Mouse (Mus musculus): ENCODE measurements around the gene Rgs17. TPM values are rescaled to one million over a fixed set of nuclear protein-coding genes. Genes with fewer than 3 reads are reported as not detected.

Gene Rgs17
- polyA plus RNA-seq, 2 experiments: 0.01 TPM; not detected in 1

DNA sequence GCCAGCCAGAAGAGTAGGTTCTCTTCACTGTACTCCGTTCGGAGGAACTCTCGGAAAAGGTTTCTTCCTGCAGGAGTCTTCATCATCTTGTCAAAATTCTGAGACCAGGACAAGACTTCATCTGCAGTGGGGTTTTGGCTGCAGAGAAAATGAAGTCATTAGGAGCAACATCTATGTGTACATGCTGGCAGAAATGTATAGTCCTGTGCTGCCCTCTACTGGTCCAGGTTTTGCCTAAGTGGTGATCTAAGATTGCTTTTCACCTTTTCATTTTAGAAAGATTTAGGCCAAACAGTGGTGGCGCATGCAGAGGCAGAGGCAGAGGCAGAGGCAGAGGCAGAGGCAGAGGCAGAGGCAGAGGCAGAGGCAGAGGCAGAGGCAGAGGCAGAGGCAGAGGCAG, 80.8 kb downstream of the Rgs17 start:
- no peak overlapping the region for H3K9ac ChIP-seq (replicated peaks)
- peak in 1 of 3 experiments; percentile 34 for DNase-seq (ENCODE audit: low read depth in 3 of 3, low spot score in 3 of 3)
- no peaks in the 10 kb centered on the region for H3K36me3 ChIP-seq (replicated peaks; ENCODE audit: control insufficient read depth, insufficient read depth, low read depth)
- WGBS (ENCODE audit: insufficient replicate concordance): 59% methylated on average over 4 of the region's 4 CpGs
- no peaks in the 10 kb centered on the region for H3K27me3 ChIP-seq (ENCODE audit: control insufficient read depth, insufficient read depth, low read length)
- ATAC-seq (ENCODE audit: insufficient read depth): no peak
- TF ChIP-seq EP300 (IDR thresholded peaks at IDR 0.05; ENCODE audit: low read depth) (no peak), CTCF (IDR thresholded peaks at IDR 0.05; ENCODE audit: low read depth) (peak; percentile 66)
- no peak overlapping the region for H3K4me2 ChIP-seq (ENCODE audit: low read depth)
- no peaks in the 10 kb centered on the region for H3K4me1 ChIP-seq (replicated peaks; ENCODE audit: control insufficient read depth in 2 of 2, insufficient read depth in 2 of 2, low read length in 1 of 2)
- H3K4me3 ChIP-seq (ENCODE audit: insufficient read depth in 1 of 2, low read depth in 2 of 2, low read length in 2 of 2): no peak overlapping the region
- no peak overlapping the region for H3K27ac ChIP-seq
- no peaks in the 10 kb centered on the region for H3K9me3 ChIP-seq (ENCODE audit: control insufficient read depth, low read length)

DNA sequence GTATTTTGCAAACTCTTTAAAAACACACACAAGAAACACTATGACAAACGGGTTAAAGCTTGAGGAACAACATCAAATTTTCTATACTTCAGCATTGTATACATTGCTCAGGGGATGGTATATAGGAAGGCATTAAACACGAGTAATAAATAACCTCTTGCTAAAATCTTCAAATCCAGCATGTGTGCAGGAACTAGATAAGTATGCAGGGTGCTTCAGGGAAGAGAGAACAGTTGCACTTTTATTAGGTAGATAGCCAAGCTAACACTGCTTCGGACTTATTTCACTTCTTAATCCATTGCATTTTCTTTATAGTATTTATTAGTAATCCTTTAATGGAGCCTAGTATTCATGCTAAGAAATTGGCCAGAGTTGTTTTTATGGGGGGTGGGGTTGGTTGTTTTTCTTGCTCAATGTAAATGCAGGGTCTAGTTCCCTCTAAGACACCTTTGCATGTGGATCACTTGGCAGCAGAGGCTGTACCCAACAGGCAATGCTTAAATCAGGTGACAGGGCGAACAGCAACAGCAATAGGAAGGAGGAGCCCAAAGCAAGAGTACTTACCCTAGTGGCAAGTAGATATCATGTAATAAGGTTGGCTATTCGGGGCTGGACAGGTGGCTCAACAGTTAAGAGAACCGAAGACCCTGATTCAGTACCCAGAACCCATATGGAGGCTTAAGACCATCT, 95.7 kb downstream of the Rgs17 start:
- no peak for DNase-seq (ENCODE audit: low read depth in 3 of 3, low spot score in 3 of 3)
- WGBS (ENCODE audit: insufficient replicate concordance): 25% methylated on average over 6 of the region's 6 CpGs
- H3K27me3 ChIP-seq (ENCODE audit: control insufficient read depth, insufficient read depth, low read length): no peaks in the 10 kb centered on the region
- H3K9ac ChIP-seq (replicated peaks): no peak overlapping the region
- H3K9me3 ChIP-seq (ENCODE audit: control insufficient read depth, low read length): no peaks in the 10 kb centered on the region
- no peak overlapping the region for H3K4me3 ChIP-seq (ENCODE audit: insufficient read depth in 1 of 2, low read depth in 2 of 2, low read length in 2 of 2)
- no peak overlapping the region; the same call in none of the 2 replicates for H3K4me2 ChIP-seq (ENCODE audit: low read depth)
- no peak for ATAC-seq (ENCODE audit: insufficient read depth)
- no peak overlapping the region for H3K27ac ChIP-seq
- TF ChIP-seq CTCF (IDR thresholded peaks at IDR 0.05; ENCODE audit: low read depth) (no peak), EP300 (IDR thresholded peaks at IDR 0.05; ENCODE audit: low read depth) (no peak)
- H3K36me3 ChIP-seq (replicated peaks; ENCODE audit: control insufficient read depth, insufficient read depth, low read depth): no peaks in the 10 kb centered on the region
- H3K4me1 ChIP-seq (replicated peaks; ENCODE audit: control insufficient read depth in 2 of 2, insufficient read depth in 2 of 2, low read length in 1 of 2): peaks cover 18 to 20% of the 10 kb centered on the region in 2 experiments

DNA sequence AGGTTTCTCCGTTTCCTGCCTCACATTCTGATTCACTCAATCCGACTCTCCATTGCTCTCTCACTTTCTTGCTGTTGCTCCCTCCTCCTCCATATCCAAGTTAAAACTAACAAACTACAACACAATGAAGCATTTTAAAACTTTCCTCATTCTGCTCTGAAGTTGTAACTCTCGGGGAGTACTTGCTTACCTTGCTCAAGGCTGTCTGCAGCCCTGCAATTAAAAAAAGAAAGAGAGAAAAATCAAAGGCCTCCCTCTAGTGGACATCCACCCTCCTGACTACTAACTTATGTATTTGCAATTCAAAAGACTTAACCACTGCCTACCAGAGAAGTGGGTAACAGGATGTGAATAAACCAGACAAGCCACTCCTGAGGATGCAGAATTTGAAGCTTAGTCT, 97.4 kb downstream of the Rgs17 start:
- 2% methylated on average over 3 of the region's 3 CpGs for WGBS (ENCODE audit: insufficient replicate concordance)

DNA sequence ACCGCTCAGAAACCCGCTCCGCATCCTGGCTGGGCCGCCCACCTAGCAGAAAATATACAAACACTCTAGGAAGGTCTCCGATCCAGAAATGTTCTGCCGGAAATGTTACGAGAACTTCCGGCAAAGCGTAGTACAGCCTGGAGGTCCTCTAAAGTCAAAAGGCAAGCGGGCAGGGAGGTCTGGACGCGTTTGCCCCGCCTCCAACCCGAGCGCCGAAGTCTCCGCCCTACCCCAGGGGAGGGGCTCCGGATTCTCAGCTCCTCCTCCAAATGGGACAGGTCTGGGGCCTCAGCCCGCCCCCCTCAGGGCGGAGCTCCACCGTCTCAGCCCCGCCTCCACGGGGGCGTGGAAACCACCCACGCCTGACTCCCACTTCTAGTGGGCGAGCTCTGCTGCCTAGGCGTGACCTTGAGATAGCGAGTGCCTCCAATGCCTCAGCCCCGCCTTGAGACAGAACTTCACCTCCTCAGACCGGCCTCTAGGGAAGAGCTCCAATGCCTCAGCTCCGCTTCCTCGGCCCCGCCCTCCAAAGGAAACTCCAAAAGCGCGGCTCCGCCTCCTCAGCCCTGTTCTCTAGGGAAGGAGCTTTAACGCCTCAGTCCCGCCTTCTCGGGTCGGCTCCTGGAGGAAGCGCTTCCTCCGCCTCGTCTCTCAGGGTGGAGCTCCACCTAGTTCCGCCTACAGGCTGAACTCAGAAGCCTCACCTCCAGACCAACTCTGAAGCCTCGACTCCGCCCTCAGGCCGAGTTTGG, 98.3 kb downstream of the Rgs17 start, which contains the start of gene Mtrf1l:
TSS of gene Mtrf1l (minus strand) at position 171 of the 752 bp plus-strand sequence.
- Histone ChIP-seq H3K4me1 (replicated peaks; ENCODE audit: control insufficient read depth in 2 of 2, insufficient read depth in 2 of 2, low read length in 1 of 2) (peaks cover 22 to 23% of the 10 kb centered on the region in 2 experiments), H3K36me3 (replicated peaks; ENCODE audit: control insufficient read depth, insufficient read depth, low read depth) (peaks cover 13% of the 10 kb centered on the region), H3K4me2 (ENCODE audit: low read depth) (peak within 1 kb of the TSS; percentile 81), H3K27me3 (ENCODE audit: control insufficient read depth, insufficient read depth, low read length) (no peaks in the 10 kb centered on the region), H3K9ac (replicated peaks) (peak within 1 kb of the TSS; percentile 94), H3K27ac (peak within 1 kb of the TSS; percentile 68), H3K4me3 (ENCODE audit: insufficient read depth in 1 of 2, low read depth in 2 of 2, low read length in 2 of 2) (peak within 1 kb of the TSS; percentile 94 to 98), H3K9me3 (ENCODE audit: control insufficient read depth, low read length) (no peaks in the 10 kb centered on the region)
- peak; percentile 54 for TF ChIP-seq CTCF (IDR thresholded peaks at IDR 0.05; ENCODE audit: low read depth)
- no peak for TF ChIP-seq EP300 (IDR thresholded peaks at IDR 0.05; ENCODE audit: low read depth)
- DNase-seq (ENCODE audit: low read depth in 3 of 3, low spot score in 3 of 3): peak; percentile 98 to 100 (median 98)
- ATAC-seq (ENCODE audit: insufficient read depth): peak; percentile 93
- WGBS (ENCODE audit: insufficient replicate concordance): under 1% methylated on average over 47 of the region's 47 CpGs

More for the DNA sequence above, 97.4 kb downstream of the Rgs17 start:
- no peaks in the 10 kb centered on the region for H3K27me3 ChIP-seq (ENCODE audit: control insufficient read depth, insufficient read depth, low read length)
- H3K4me2 ChIP-seq (ENCODE audit: low read depth): peak overlapping the region; percentile 81
- no peak for ATAC-seq (ENCODE audit: insufficient read depth)
- peak overlapping the region; percentile 38 for H3K9ac ChIP-seq (replicated peaks)
- H3K9me3 ChIP-seq (ENCODE audit: control insufficient read depth, low read length): no peaks in the 10 kb centered on the region
- peak; percentile 56 to 70 (median 58) for DNase-seq (ENCODE audit: low read depth in 3 of 3, low spot score in 3 of 3)
- H3K4me1 ChIP-seq (replicated peaks; ENCODE audit: control insufficient read depth in 2 of 2, insufficient read depth in 2 of 2, low read length in 1 of 2): peaks cover 22 to 23% of the 10 kb centered on the region in 2 experiments
- H3K27ac ChIP-seq: peak overlapping the region; percentile 64
- H3K36me3 ChIP-seq (replicated peaks; ENCODE audit: control insufficient read depth, insufficient read depth, low read depth): peaks cover 5% of the 10 kb centered on the region
- peak overlapping the region; percentile 69 to 98 for H3K4me3 ChIP-seq (ENCODE audit: insufficient read depth in 1 of 2, low read depth in 2 of 2, low read length in 2 of 2)
- peak; percentile 66 for TF ChIP-seq CTCF (IDR thresholded peaks at IDR 0.05; ENCODE audit: low read depth)
- no peak for TF ChIP-seq EP300 (IDR thresholded peaks at IDR 0.05; ENCODE audit: low read depth)

DNA sequence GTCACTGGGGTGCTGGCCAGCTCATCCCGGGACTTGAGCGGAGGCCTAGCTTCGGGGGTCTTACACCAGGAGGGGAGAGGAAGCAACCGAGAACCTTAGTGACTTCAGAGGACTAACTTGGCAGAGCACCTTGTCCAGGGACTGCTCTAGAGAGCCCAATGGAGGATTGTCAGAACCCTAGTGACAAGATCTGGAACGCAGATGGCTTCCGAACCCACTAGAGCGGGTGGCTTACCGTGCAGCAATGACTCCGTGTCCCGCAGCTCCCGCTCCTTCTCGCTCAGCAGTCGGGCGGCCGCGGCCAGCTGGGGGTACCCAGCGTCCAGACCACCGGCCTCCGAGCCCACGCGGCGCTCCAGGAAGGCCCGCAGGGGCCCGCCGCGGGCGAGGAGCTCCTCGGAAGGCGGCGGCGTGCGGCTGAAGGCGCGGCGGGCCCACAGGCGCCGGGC, 98.9 kb downstream of the Rgs17 start:
- peak overlapping the region; percentile 68 for H3K27ac ChIP-seq
- WGBS (ENCODE audit: insufficient replicate concordance): under 1% methylated on average over 37 of the region's 37 CpGs
- TF ChIP-seq EP300 (IDR thresholded peaks at IDR 0.05; ENCODE audit: low read depth) (no peak), CTCF (IDR thresholded peaks at IDR 0.05; ENCODE audit: low read depth) (no peak)
- peaks cover 18% of the 10 kb centered on the region for H3K36me3 ChIP-seq (replicated peaks; ENCODE audit: control insufficient read depth, insufficient read depth, low read depth)
- peak overlapping the region; percentile 94 to 98 for H3K4me3 ChIP-seq (ENCODE audit: insufficient read depth in 1 of 2, low read depth in 2 of 2, low read length in 2 of 2)
- peak overlapping the region; percentile 94 for H3K9ac ChIP-seq (replicated peaks)
- no peaks in the 10 kb centered on the region for H3K27me3 ChIP-seq (ENCODE audit: control insufficient read depth, insufficient read depth, low read length)
- H3K4me2 ChIP-seq (ENCODE audit: low read depth): peak overlapping the region; percentile 70
- no peaks in the 10 kb centered on the region for H3K9me3 ChIP-seq (ENCODE audit: control insufficient read depth, low read length)
- ATAC-seq (ENCODE audit: insufficient read depth) (peak; percentile 7), DNase-seq (ENCODE audit: low read depth in 3 of 3, low spot score in 3 of 3) (no peak)
- H3K4me1 ChIP-seq (replicated peaks; ENCODE audit: control insufficient read depth in 2 of 2, insufficient read depth in 2 of 2, low read length in 1 of 2): peaks cover 22 to 23% of the 10 kb centered on the region in 2 experiments

Measured in liver, embryonic 14.5 days (tissue).